Mouse (Mus musculus) lung, postnatal 0 days (tissue): ENCODE data around the gene Sash1.

Source experiments
- CTCF ChIP-seq: IDR thresholded peaks from 2 replicates; pipeline ENCODE4 v1.5.1; 2016; ENCODE audit warnings: antibody characterized with exemption, mild to moderate bottlenecking
- EP300 ChIP-seq: IDR thresholded peaks from 2 replicates; pipeline ENCODE4 v1.6.1; 2016; ENCODE audit warnings: antibody characterized with exemption, mild to moderate bottlenecking, control low read depth

- TF ChIP-seq CTCF (no peak), EP300 (no peak)
Observed at GRCm38 (mm10) chr10:8851625-8852024, 34.2 kb downstream of the Sash1 start.
